ENCODE assay signal across 32 mouse cellular contexts in the genomic region with DNA sequence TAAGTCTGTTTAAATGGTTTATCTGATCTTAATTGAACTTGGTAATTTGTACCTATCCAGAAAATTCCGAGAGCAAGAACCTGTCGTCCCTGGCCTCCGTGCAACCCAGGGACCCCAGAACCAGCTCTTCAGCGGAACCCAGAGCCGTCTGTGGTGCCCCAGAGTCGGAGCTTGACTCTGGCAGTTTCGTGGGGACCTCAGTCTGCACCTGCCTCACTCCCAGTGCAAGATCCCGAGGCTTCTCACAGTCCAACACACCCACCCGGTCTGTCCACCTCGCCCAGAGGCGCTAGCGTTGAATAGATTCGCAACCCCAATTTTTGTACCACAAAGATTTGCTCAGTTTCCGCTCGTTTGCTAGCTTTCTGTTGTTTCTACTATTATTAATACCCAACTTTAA.
"Had no signal": no experiment of that assay in that cellular context is flagged by ENCODE, and none has a peak within 500 bp of the region (broad histone marks: within the 10 kb centered on the region; RNA-seq: fewer than 3 reads in every experiment).

No protein-coding gene starts in this region.

- H3K4me2 ChIP-seq: limb, embryonic 12.5 days; limb, embryonic 13.5 days; limb, embryonic 15.5 days; liver, embryonic 11.5 days; liver, embryonic 12.5 days; liver, embryonic 13.5 days; liver, embryonic 15.5 days; lung, embryonic 14.5 days; lung, embryonic 15.5 days; midbrain, embryonic 11.5 days; midbrain, embryonic 12.5 days; midbrain, embryonic 13.5 days; midbrain, embryonic 15.5 days; neural tube, embryonic 12.5 days had no signal

- H3K9ac ChIP-seq: limb, embryonic 12.5 days; limb, embryonic 13.5 days; limb, embryonic 15.5 days; liver, embryonic 12.5 days; liver, embryonic 13.5 days; liver, embryonic 14.5 days; liver, embryonic 15.5 days; liver, postnatal 0 days; lung, embryonic 14.5 days; lung, embryonic 15.5 days; midbrain, embryonic 12.5 days; midbrain, embryonic 13.5 days; midbrain, embryonic 15.5 days; neural tube, embryonic 12.5 days had no signal

- H3K27ac ChIP-seq: limb, embryonic 10.5 days; limb, embryonic 12.5 days; limb, embryonic 13.5 days; limb, embryonic 15.5 days; liver, embryonic 12.5 days; liver, embryonic 13.5 days; liver, embryonic 14.5 days; liver, embryonic 15.5 days; lung, embryonic 15.5 days; macrophage; midbrain, embryonic 10.5 days; midbrain, embryonic 12.5 days; midbrain, embryonic 13.5 days; midbrain, embryonic 15.5 days; neural tube, embryonic 12.5 days had no signal

- H3K4me1 ChIP-seq: limb, embryonic 10.5 days; limb, embryonic 12.5 days; limb, embryonic 13.5 days; liver, embryonic 12.5 days; liver, embryonic 13.5 days; liver, embryonic 15.5 days; lung, embryonic 15.5 days; megakaryocyte, embryonic 14.5 days; midbrain, embryonic 10.5 days; midbrain, embryonic 12.5 days; midbrain, embryonic 13.5 days; midbrain, embryonic 15.5 days; neural tube, embryonic 12.5 days had no signal

- H3K9me3 ChIP-seq: limb, embryonic 10.5 days; limb, embryonic 12.5 days; limb, embryonic 13.5 days; limb, embryonic 15.5 days; liver, embryonic 12.5 days; liver, embryonic 13.5 days; liver, embryonic 15.5 days; lung, embryonic 15.5 days; midbrain, embryonic 10.5 days; midbrain, embryonic 12.5 days; midbrain, embryonic 13.5 days; midbrain, embryonic 15.5 days; neural tube, embryonic 12.5 days had no signal

- H3K27me3 ChIP-seq: limb, embryonic 12.5 days; limb, embryonic 13.5 days; limb, embryonic 15.5 days; liver, embryonic 12.5 days; liver, embryonic 13.5 days; liver, embryonic 15.5 days; lung, embryonic 15.5 days; megakaryocyte, embryonic 14.5 days; midbrain, embryonic 12.5 days; midbrain, embryonic 13.5 days; midbrain, embryonic 15.5 days; neural tube, embryonic 12.5 days had no signal

- ATAC-seq: liver, embryonic 12.5 days; liver, postnatal 0 days; lung, postnatal 0 days; midbrain, embryonic 13.5 days; midbrain, embryonic 15.5 days; midbrain, embryonic 16.5 days had no signal

- DNase-seq: left cerebral cortex, postnatal 4 days; liver; liver, embryonic 13.5 days; liver, postnatal 0 days; lung, adult 18-20 months; lung, adult 2 months; lung, embryonic 14.5 days; lung, postnatal 10 days; lung, postnatal 14 days; lung, postnatal 36 days; lung, postnatal 4 days; midbrain, embryonic 14.5 days had no signal

- H3K36me3 ChIP-seq: limb, embryonic 10.5 days; limb, embryonic 12.5 days; limb, embryonic 13.5 days; limb, embryonic 15.5 days; liver, embryonic 12.5 days; liver, embryonic 13.5 days; liver, embryonic 15.5 days; lung, embryonic 15.5 days; midbrain, embryonic 10.5 days; midbrain, embryonic 12.5 days; midbrain, embryonic 13.5 days; midbrain, embryonic 15.5 days; neural tube, embryonic 12.5 days had no signal

- H3K4me3 ChIP-seq: limb, embryonic 10.5 days; limb, embryonic 12.5 days; limb, embryonic 13.5 days; limb, embryonic 15.5 days; liver, embryonic 12.5 days; liver, embryonic 13.5 days; liver, embryonic 15.5 days; lung, embryonic 15.5 days; megakaryocyte, embryonic 14.5 days; midbrain, embryonic 10.5 days; midbrain, embryonic 12.5 days; midbrain, embryonic 13.5 days; midbrain, embryonic 15.5 days; myocyte; neural tube, embryonic 12.5 days had no signal
